ENCODE assay signal across 27 mouse cellular contexts in genomic region chr12:97475751-97476150, GRCm38 (mm10).
A peak's percentile ranks its signal among the peaks of the same experiment; 100 is the strongest.
DNase-seq lines count a peak whose midpoint lies in the region; ATAC-seq and TF ChIP-seq lines count a peak whose summit lies in the region.
"Had no signal": no experiment of that assay in that cellular context is flagged by ENCODE, and none has a peak within 500 bp of the region (broad histone marks: within the 10 kb centered on the region; RNA-seq: fewer than 3 reads in every experiment).

No protein-coding gene starts in this region.

- no peak overlapping the region for H3K9ac ChIP-seq in midbrain, postnatal 0 days (replicated peaks; ENCODE audit: low read length, poor library complexity, severe bottlenecking)
- H3K9ac ChIP-seq: forebrain, embryonic 15.5 days; heart, embryonic 15.5 days; hindbrain, embryonic 15.5 days; liver, embryonic 12.5 days; liver, postnatal 0 days; stomach, embryonic 15.5 days had no signal

- H3K36me3 ChIP-seq in midbrain, embryonic 10.5 days = no peaks in the 10 kb centered on the region
- no peaks in the 10 kb centered on the region for H3K36me3 ChIP-seq in midbrain, postnatal 0 days (ENCODE audit: insufficient read depth, low read length)
- H3K36me3 ChIP-seq: forebrain, embryonic 15.5 days; heart, embryonic 10.5 days; heart, embryonic 15.5 days; hindbrain, embryonic 15.5 days; liver, embryonic 12.5 days; stomach, embryonic 15.5 days had no signal

- H3K4me2 ChIP-seq in midbrain, postnatal 0 days (ENCODE audit: low read depth, low read length, poor library complexity, severe bottlenecking) = no peak overlapping the region
- H3K4me2 ChIP-seq: heart, embryonic 15.5 days; liver, embryonic 12.5 days; stomach, embryonic 15.5 days had no signal

- no peak for ATAC-seq in midbrain, postnatal 0 days (ENCODE audit: low FRiP score)
- ATAC-seq: inflammation-experienced regulatory T-cells, adult 6 months; liver, embryonic 12.5 days; liver, postnatal 0 days had no signal

- no peaks in the 10 kb centered on the region for H3K27me3 ChIP-seq in midbrain, embryonic 10.5 days (ENCODE audit: low read depth, poor library complexity, severe bottlenecking)
- no peaks in the 10 kb centered on the region for H3K27me3 ChIP-seq in midbrain, postnatal 0 days (ENCODE audit: insufficient read depth, low read length)
- H3K27me3 ChIP-seq: forebrain, embryonic 15.5 days; heart, embryonic 15.5 days; hindbrain, embryonic 15.5 days; liver, embryonic 12.5 days; stomach, embryonic 15.5 days had no signal

- H3K4me3 ChIP-seq in midbrain, embryonic 10.5 days = no peak overlapping the region
- no peak overlapping the region for H3K4me3 ChIP-seq in midbrain, postnatal 0 days (ENCODE audit: low read depth, low read length)
- H3K4me3 ChIP-seq: erythroblast, embryonic 14.5 days; forebrain, embryonic 15.5 days; heart, embryonic 10.5 days; heart, embryonic 15.5 days; hindbrain, embryonic 15.5 days; liver, embryonic 12.5 days; stomach, embryonic 15.5 days had no signal

- WGBS in midbrain, embryonic 10.5 days = 21% methylated on average over 2 of the region's 2 CpGs
- 43% methylated on average over 2 of the region's 2 CpGs for WGBS in midbrain, postnatal 0 days

- H3K9me3 ChIP-seq in midbrain, embryonic 10.5 days (replicated peaks) = no peaks in the 10 kb centered on the region
- no peaks in the 10 kb centered on the region for H3K9me3 ChIP-seq in midbrain, postnatal 0 days (ENCODE audit: low read length)
- H3K9me3 ChIP-seq: forebrain, embryonic 15.5 days; heart, embryonic 10.5 days; heart, embryonic 15.5 days; hindbrain, embryonic 15.5 days; liver, embryonic 12.5 days; stomach, embryonic 15.5 days had no signal

- no peak overlapping the region for H3K27ac ChIP-seq in midbrain, embryonic 10.5 days (replicated peaks)
- no peak overlapping the region for H3K27ac ChIP-seq in midbrain, postnatal 0 days (ENCODE audit: low read depth, low read length)
- H3K27ac ChIP-seq: heart, embryonic 10.5 days; heart, embryonic 15.5 days; liver, embryonic 12.5 days; stomach, embryonic 15.5 days had no signal

- TF ChIP-seq CTCF in midbrain, postnatal 0 days (IDR thresholded peaks at IDR 0.05) = no peak

- peak; percentile 28 for DNase-seq in midbrain, embryonic 10.5 days (ENCODE audit: low spot score)
- DNase-seq in midbrain, postnatal 0 days (ENCODE audit: low spot score) = no peak
- peak; percentile 22 for DNase-seq in retina, embryonic 14.5 days (ENCODE audit: low spot score)
- no peak for DNase-seq in retina, postnatal 1 day
- DNase-seq in embryo, embryonic 9.5 days (ENCODE audit: extremely low spot score) = peak; percentile 30
- DNase-seq in adipocyte (ENCODE audit: low spot score) = no peak
- DNase-seq: adrenal gland, adult 2 months; adrenal gland, postnatal 36 days; B cell, adult 2 months; cerebellum, adult 2 months; cerebellum, postnatal 25 days; gastrocnemius, postnatal 25 days; heart, adult 11 months; kidney, adult 11 months; kidney, postnatal 14 days; left cerebral cortex, postnatal 4 days; liver, postnatal 0 days; lung, postnatal 36 days; right cerebral cortex, postnatal 25 days had no signal

- peaks cover 24% of the 10 kb centered on the region for H3K4me1 ChIP-seq in midbrain, embryonic 10.5 days
- H3K4me1 ChIP-seq in midbrain, postnatal 0 days (ENCODE audit: insufficient read depth, low read length) = 0 out of 2 replicates have a peak, but pooled peaks cover 2% of the 10 kb centered on the region
- H3K4me1 ChIP-seq: heart, embryonic 10.5 days; heart, embryonic 15.5 days; liver, embryonic 12.5 days; stomach, embryonic 15.5 days had no signal

Comparison
In these comparisons a context has a peak if more than half of its experiments do, and no peak if none do; other contexts are left out.
1. DNase-seq: peak in midbrain, embryonic 10.5 days (single experiment), retina, embryonic 14.5 days (single experiment) and embryo, embryonic 9.5 days (single experiment); none in midbrain, postnatal 0 days (single experiment), retina, postnatal 1 day (single experiment) and adipocyte (single experiment).